Mouse (Mus musculus): ENCODE results near the gene Fam217b.

DNA sequence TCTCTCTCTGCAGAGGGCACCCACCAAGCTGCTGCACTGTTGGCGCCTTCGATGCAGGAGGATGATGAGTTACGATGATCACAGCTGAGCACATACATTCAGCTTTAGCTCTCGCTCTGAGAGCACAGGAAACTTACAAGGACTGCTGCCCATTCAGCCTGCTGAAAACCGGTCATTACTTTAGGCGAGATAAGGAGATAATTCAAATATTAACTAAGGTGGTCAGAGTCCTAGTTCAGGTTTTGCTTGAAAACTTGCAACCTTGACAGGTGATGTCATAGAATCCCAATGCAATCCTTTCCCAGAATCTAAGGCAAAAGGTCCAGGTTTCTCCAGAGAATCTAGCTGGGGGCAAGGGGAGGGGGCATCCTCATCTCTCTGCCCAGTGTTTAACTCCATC, 15.1 kb downstream of the Fam217b start:
- TF ChIP-seq CTCF (IDR thresholded peaks at IDR 0.05; ENCODE audit: low read depth) (no peak), EP300 (IDR thresholded peaks at IDR 0.05; ENCODE audit: low read depth) (no peak)

Measured in heart, postnatal 0 days (tissue).